Mouse (Mus musculus) cerebellum, postnatal 36 days (tissue): ENCODE data around the gene Nwd1.
A peak's percentile ranks its signal among the peaks of the same experiment; 100 is the strongest.

Experiments
- DNase-seq, 2 experiments: peaks; one replicate each; pipeline ENCODE4 v3.0.0; 2021 to 2022; ENCODE audit warnings: mixed read lengths in 2 of 2

Gene Nwd1

GRCm38 (mm10) chr8:72712569-72712968, 66.1 kb downstream of the Nwd1 start:
- DNase-seq, result no peak

- no peak for DNase-seq
These were observed 70.1 kb downstream of the Nwd1 start for GRCm38 (mm10) chr8:72716594-72716993.

GRCm38 (mm10) chr8:72720541-72720940, 74.0 kb downstream of the Nwd1 start:
- no peak for DNase-seq

GRCm38 (mm10) chr8:72722769-72723650, 76.5 kb downstream of the Nwd1 start, which contains the start of gene Sin3b:
Sin3b (plus strand) TSS chr8:72723285.
- peak; percentile 90 to 93 for DNase-seq

- peak in 1 of 2 experiments; percentile 18 for DNase-seq
These were observed 77.1 kb downstream of the Nwd1 start for GRCm38 (mm10) chr8:72723651-72724001.

- DNase-seq, result no peak
These were observed 82.1 kb downstream of the Nwd1 start for GRCm38 (mm10) chr8:72728636-72729035.

- DNase-seq, result no peak
These were observed 88.5 kb downstream of the Nwd1 start for GRCm38 (mm10) chr8:72735001-72735400.

- DNase-seq, result no peak
These were observed 90.4 kb downstream of the Nwd1 start for GRCm38 (mm10) chr8:72736868-72737267.

- peak; percentile 49 to 50 for DNase-seq
These were observed 99.5 kb downstream of the Nwd1 start for GRCm38 (mm10) chr8:72746061-72746460.

- no peak for DNase-seq
These were observed 103.3 kb downstream of the Nwd1 start for GRCm38 (mm10) chr8:72749846-72750245.

- DNase-seq, result no peak
These were observed 103.8 kb downstream of the Nwd1 start for GRCm38 (mm10) chr8:72750266-72750665.

- no peak for DNase-seq
These were observed 104.6 kb downstream of the Nwd1 start for GRCm38 (mm10) chr8:72751126-72751525.

GRCm38 (mm10) chr8:72752289-72752688, 105.8 kb downstream of the Nwd1 start:
- DNase-seq, result no peak

- DNase-seq, result no peak
These were observed 106.7 kb downstream of the Nwd1 start for GRCm38 (mm10) chr8:72753165-72753564.

- peak in 1 of 2 experiments; percentile 1 for DNase-seq
These were observed 107.3 kb downstream of the Nwd1 start for GRCm38 (mm10) chr8:72753781-72754180.

- peak in 1 of 2 experiments; percentile 1 for DNase-seq
These were observed 109.5 kb downstream of the Nwd1 start for GRCm38 (mm10) chr8:72756031-72756430.

GRCm38 (mm10) chr8:72756771-72757390, 110.4 kb downstream of the Nwd1 start:
- DNase-seq, result peak in 1 of 2 experiments; percentile 1

- DNase-seq, result peak in 1 of 2 experiments; percentile 0
These were observed 111.1 kb downstream of the Nwd1 start for GRCm38 (mm10) chr8:72757426-72758195.

GRCm38 (mm10) chr8:72758310-72758709, 111.8 kb downstream of the Nwd1 start:
- peak in 1 of 2 experiments; percentile 1 for DNase-seq

- no peak for DNase-seq
These were observed 113.7 kb downstream of the Nwd1 start for GRCm38 (mm10) chr8:72760216-72760615.

GRCm38 (mm10) chr8:72761322-72762051, 115.0 kb downstream of the Nwd1 start, which contains the start of gene F2rl3:
F2rl3 (plus strand) TSS chr8:72761880.
- DNase-seq, result peak in 1 of 2 experiments; percentile 1

- DNase-seq, result peak in 1 of 2 experiments; percentile 0
These were observed 115.8 kb downstream of the Nwd1 start for GRCm38 (mm10) chr8:72762306-72762705.
